Mouse (Mus musculus) lung, adult 18-20 months (tissue): ENCODE data around the gene Enox1.
A peak's percentile ranks its signal among the peaks of the same experiment; 100 is the strongest.

ENCODE experiments used
- DNase-seq, 2 experiments: peaks; one replicate each; pipeline ENCODE4 v3.0.0; 2022; ENCODE audit warnings: mixed read lengths in 2 of 2

Enox1 gene

DNA sequence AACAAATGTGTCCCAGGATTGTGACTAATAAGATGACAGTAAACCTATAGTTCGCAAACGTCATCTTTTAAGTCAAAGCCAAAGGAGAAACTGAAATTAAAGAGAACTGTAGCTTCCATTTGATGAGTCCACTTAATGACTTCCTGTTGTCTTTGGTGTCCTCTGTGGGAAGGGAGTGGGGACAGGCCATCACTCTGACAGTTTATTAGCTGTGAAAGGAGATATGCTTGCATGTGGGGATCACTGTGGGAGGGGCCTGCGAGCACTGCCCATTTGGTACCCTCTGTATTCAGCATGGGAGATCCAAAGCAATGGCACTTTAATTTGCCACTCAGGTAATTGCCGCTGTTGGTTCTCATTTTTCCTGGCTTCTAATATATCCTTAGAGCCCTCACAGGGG lies 122.6 kb downstream of the Enox1 start:
- DNase-seq: no peak

DNA sequence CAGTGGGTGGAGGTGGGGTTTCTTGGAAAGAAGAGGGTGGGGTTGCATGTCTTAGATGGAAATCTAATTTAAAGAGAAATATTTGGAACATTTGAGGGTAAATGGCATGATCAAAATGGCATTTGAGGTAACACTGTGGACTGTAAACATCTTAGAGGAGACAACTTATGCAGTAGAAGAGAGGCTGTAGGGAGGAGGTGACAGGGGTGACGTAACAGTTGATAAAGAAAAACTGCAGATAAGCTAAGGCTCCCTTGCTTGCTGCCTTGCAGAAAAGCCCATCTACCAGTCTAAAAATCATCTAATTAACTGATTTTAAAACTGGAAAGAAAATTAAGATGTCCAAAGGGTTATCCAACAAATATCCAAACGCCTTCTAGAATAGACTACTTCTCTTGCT lies 123.9 kb downstream of the Enox1 start:
- DNase-seq: no peak

DNA sequence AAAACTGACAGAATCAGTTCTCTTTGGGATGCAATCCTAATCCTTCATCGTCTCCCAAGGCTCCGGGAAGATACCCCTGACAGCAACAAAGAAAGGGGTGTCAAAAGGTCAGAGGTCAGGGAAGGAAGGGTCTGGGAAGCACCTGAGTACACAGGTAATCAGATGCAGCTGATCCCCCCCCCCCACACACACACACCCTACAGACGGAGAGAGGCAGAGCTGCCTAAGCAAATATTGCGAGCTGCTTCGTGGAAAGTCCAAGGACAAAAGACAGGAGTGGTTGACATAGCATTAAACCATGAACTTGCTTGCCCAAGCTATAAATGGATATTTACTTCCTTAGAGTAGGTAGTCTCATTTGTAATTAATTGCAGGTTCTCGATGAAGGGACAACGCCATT lies 124.3 kb downstream of the Enox1 start:
- no peak for DNase-seq

DNA sequence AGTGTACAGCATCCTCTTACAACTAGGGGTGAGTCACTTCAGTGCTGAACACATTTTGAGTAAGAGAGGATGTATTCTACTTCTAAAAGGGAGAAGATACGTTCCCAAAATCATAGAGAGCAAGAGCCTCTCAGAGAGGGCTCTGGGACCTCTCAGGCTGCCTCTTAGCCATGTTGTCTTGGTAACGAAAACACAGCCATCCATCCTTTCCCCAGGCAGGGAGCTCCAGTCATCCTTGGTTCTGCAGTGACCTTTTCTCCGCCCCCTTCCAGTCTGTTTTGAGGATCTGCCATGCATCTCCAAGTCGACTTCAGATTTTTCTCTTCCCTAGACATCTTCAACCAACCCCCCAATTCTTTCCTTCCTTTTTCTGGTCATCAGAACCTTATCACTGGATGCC lies 127.4 kb downstream of the Enox1 start:
- DNase-seq: no peak

DNA sequence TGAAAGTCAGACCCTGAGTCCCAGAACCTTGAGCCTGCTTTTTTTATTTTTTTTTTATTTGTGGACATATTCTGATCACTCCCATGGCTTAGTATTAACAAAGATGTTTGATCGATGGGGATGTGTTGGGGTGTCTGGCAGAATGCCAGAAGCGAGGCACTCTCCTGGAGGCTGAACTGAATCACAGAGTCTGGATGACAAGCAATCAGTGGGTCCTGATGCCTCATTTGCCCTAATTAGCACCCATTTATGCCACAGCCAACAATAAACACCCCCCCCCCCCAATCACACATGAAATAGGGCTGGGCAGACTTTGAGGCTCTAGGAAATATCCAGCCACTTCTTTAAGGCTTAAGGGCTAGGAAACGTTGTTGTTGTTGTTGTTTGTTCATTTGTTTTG lies 128.9 kb downstream of the Enox1 start:
- DNase-seq: no peak

DNA sequence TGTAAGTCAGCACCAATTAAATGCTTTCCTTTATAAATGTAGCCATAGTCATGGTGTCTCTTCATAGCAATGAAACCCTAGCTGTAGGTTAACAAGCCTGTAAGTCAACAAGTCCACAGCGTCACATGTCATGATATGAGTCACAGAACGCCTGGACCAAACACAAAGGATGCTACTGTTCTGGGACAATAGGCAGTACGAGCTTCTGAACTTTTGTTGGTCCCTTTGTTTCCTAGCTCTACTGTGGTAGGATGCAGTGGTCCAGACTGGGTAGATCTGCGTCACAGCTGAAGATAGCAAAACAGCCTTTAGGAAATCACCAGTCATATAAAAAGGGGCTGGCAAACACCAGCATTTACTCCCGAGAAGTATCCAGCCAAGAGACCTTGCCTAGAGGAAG lies 135.2 kb downstream of the Enox1 start:
- DNase-seq: no peak

DNA sequence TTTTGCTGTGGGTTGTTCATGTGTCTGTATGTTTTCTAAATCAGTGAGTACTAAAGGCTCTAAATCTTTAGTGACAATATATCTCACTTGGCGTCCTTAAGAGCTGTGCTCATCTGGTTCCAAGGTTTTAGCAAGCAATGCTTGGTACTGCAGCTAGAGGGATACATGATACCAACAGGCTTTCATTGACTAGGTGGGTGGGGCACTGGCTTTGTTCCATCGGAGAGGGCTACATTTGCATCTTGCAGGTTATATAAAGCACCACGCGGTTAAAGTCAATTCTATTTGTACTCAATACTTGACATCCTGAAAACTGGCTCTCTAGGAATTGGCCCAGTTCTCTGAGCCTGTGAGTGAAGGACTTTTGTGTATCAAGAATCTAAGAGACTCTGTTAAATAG lies 140.5 kb downstream of the Enox1 start:
- no peak for DNase-seq

DNA sequence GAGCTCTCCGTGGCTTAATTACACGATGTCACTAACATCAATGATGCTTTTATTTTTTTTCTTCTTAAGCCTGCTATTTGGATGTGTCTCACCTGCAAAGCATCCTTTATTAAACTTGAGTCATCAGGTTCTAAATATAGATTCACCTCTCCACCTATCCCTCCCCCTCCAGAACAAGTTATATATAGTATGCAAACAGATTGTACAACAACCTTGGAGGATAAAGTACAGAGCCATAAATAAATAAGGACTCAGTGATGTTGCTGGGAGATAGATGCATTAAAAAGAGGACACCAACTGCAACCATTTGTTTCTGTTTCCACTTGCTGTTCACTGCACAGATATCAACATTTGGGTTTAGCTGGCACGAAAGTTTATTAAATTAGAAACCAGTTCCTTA lies 141.8 kb downstream of the Enox1 start:
- no peak for DNase-seq

DNA sequence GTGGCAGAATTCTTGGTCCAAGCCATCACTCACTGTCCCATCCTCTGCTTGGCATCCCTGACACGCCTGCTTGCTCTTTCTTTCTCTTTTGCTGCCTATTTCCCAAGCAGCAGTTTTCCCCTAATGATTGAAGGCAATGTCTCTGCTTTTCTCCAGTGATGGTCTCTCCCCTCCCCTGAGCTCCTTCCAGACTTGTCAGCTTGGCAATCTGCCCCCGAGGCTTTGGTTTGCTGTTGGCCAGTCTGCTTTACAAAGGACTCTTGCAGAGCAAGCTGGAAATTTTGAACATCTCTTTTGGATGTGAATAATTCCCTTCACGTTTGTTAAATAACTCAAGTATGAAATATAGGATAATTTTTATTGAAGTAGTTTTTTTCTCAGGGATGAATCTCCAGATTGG lies 153.0 kb downstream of the Enox1 start:
- DNase-seq: no peak

DNA sequence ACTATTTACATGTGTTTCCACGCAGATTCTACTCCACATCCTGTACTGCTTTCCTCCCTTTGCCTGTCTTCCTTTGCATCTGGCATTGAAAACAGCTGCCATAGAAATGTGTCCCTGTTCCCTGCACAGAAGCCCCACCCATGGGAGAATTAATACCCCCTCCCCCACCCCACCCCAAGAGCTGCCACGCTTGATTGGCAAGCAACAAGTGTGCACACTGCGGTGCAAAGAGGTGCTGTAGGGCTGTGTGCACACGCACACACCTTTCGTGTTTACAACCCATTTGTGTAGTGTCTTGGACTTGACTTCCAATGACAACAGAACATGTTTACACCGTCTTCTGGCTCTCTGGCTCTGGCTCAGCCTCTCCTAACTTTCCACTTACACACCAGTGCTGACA lies 154.9 kb downstream of the Enox1 start:
- DNase-seq: no peak

DNA sequence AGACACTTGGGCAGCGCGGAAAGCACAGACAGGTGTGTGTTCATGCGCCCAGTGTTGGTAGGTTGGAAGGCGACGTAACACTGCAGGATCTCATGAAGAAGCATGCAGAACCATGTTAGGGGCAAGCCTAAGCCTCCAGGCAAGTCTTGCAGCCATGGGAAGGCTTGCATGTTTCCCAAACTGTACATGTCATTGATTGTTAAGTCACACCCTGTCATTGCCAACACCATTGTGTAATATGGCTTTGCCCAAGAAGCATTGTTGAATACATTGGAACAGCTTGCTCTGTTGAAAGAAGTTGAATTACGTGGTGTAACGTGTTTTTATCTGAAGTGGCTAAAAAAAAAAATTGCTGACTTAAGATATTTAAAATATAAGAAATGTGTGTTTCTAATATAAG lies 162.8 kb downstream of the Enox1 start:
- no peak for DNase-seq

DNA sequence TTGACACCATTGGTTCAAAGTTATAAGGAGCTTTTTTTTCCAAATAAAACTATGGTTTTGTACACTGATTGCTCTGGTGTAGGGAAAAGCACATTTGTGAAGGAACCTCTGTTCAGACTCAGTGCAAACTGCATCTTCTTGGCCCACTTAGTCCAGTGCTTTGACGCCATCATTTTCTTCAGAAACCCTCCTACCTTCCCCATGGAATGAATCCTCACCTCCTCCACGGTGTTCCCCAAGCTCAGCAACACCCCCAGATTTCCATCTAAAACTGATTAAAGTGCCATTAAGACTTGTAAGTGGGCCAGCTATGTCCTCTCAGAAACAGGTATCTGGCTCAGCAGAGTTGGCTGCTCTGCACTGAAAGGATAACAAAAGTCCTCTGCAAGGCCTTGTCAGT lies 167.8 kb downstream of the Enox1 start:
- no peak for DNase-seq

DNA sequence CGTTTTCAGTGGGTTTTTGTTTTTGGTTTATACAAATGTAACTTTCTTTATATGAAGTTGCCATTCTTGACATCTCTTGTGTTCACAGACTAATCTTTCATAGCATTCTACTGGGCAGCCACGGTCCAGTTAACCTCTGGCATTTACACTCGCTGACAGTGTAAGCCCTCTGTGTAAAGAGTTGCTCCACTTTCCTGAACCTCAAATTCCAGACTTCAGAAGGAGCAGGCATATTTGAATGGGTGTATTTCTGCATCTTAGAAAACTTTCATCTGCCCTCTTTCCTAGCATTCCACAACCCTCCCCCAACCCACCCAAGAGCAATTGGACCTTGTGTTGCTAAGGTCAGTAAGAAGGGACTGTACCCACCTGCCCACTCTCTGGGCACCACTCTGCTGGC lies 171.1 kb downstream of the Enox1 start:
- DNase-seq: no peak

DNA sequence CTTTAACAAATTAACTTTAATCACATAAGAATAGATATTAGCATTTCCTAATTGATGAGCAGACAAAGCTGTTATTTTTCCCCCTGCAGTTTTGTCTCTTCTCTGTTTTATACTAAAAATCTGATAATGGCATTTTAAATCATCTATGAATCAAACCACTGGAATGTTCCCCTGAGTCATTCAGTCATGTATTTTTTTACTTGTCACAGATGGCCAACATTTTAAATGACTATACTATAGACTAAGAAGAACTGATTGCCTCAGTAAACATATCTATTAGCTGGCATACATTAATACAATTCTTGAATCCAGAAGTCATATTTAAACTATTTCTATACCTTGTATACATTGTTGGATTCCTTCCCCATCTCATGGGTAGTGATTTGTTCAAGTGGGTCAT lies 173.2 kb downstream of the Enox1 start:
- no peak for DNase-seq

DNA sequence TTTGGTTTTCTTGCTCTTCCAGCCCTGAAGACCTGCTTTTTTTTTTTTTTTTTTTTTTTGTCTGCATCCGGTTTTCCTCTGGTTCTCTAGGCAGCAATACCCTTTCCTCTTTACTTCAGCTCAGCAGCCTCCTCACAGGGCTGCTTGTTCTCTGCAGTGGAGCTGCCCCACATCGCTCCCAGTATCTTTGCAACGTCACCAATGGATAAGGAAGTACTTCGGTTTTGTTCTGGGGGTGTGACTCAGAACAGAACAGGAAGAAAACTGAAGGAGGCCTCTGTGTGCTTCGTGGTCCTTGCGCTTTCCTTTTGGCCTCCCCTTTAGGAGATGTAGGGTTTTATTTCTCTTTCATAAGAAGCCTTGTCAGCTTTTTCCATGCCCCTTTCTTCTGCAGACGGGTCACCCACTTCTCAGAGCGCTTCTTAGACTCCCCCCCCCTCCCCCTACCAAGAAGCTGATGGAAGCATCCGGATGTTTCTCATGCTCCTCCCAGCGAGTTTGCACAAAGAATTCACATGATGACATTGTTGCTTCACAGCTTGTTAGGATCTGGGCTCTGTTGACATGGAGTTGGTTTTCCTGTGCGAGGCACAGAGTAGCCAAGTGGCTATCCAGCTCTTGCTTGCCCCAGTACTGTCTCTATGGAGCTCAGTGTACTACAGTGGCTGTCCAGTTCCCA lies 187.2 kb downstream of the Enox1 start:
- DNase-seq: peak in 1 of 2 experiments; percentile 17

DNA sequence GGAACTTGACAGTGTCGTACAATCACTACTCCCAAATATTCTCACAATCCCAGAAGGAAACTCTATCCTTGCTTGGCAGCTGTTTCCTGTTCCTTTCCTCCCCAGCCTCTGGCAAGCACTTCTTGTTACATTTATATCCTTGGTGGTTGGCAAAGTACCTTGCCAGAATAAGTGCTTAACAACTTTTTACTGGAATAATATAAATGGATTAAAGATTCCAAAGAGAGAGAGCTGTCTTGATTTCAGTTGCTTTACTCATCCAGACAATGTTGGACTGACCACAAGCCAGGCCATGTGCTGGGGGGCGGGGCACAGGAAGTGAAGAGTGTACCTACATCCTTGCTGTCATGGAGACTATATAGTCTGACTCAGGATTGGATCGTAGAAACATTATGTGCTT lies 189.7 kb downstream of the Enox1 start:
- DNase-seq: no peak

DNA sequence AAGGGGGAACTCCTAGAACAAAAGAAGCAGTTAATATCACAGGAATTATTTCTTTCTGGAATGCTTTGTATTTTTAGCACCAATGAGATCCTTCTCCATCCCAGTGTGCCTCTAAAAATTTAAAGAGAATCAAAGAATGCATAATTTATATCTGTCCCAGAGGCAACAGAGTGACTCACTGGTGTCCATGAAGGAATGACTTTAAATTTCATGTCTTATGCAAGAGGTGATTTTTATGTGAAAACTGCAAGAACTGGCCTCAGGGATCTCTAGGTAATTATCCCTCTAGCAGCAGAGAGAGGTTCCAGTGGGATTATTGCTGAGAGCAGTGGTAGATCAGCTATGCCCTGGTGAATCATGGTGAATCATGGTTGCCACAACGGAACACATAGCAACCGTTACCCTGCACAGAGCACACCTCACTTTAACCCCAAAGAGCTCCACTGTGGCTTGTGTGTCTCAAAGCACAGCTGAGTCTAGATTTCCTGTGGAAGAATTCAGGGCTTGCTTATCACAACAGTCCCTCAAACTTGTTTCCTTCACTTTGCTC lies 195.3 kb downstream of the Enox1 start:
- no peak for DNase-seq

DNA sequence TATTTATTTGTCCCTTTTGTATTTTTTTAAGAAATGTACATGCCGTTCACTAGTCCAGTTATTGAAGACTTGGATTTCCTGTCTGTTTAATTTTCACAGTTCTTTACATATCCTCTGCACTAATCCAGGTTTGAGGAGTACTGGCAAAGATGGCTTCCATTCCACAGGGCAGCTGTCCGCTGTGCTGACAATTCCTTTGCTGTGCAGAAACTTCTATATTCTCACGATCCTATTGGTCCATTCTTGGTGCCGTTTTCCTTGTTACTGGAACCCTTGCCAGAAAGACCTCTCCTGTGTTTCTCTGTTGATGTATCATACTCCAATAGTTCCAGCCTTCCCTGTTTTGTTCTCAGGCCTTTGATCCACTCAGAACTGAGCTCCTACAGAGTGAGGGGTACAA lies 206.1 kb downstream of the Enox1 start:
- DNase-seq: no peak

DNA sequence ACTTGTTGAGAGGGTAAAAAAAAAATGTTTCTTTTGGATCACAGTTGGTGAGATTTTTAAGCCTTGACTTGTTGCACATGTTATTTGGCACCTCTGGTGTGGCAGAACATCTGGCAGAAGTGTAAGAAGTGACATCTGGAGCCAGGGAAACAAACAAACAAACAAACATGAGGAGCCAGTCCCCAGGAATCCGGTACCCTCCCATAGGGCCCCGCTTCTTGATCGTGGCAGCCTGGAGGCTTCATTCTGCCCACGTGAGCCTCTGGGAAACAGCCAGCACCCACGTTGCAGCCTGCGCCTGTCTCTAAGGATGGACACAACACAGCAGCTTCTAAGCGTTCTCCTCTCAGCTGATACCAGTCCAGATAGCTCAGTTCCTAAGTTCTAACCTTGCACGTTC lies 211.8 kb downstream of the Enox1 start:
- DNase-seq: no peak

DNA sequence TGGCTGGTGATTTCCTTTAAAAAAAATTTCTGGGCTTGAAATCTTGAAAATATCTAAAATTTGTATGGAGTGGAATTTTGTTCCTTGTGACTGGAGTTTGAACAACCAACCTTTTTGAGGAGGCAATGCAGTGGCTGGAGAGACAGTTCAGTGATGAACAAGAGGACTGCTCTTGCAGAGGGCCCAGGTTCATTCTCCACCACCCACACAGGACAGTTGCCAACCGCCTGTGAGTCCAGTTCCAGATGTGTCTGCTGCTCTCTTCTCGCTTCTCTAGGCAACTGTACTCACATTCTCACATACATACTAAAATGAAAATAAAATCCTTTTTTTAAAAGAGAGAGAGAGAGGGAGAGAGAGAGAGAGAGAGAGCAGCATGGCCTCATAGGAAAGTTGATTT lies 212.5 kb downstream of the Enox1 start:
- no peak for DNase-seq

DNA sequence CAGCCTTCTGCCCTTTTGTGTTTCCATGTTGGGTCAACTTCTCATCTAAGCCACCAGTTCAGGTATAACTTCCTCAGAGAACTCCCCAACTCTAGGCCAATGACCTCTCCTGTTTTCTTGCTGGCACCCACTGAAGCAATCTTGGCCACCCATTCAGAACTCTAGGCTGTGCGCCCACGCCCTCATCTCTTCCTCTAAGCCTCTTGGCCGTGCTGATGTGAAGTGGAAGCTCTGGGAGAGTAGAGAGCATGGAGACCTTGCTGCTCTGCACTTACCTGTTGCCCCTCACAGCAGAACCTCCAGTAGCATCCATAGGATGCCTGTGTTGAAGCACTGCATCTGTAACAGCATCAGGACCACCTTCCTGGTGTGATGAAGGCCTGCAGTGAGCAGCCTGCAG lies 214.0 kb downstream of the Enox1 start:
- no peak for DNase-seq

DNA sequence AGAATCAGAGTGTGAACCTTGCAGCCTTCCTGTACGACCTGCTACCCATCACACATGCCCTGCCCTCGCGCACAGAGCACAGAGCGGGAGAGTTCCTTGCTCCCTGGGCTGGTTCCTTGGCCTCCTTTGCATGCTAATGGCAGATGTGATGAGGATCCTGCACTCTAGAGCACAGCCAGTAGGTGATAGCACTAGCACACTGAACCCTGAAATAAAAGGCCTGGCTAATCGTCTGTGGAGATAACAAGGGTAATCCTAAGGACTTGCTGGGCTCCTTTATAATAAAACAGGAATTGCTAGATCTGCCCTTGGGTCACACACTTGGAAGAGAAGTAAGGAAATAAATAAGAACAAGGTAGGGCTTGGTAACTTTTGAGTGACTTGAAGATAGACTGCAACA lies 215.4 kb downstream of the Enox1 start:
- DNase-seq: no peak

DNA sequence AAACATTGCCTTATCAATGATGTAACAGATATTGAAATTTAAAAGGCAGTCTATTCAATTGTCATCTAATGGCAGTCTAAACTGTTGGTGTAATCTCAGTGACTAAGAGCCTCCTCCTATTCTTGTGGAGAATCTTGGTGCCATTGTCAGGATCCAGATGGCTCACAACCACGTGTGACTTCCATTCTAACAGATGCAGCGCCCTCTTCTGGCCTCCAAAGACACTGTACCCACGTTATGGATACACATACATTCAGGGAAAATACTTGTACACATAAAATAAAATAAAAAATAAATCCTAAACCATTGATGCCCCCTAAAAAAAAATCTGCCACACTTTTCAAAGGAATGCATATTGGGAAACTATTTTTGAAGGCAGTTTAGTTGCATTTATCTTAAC lies 216.6 kb downstream of the Enox1 start:
- no peak for DNase-seq

DNA sequence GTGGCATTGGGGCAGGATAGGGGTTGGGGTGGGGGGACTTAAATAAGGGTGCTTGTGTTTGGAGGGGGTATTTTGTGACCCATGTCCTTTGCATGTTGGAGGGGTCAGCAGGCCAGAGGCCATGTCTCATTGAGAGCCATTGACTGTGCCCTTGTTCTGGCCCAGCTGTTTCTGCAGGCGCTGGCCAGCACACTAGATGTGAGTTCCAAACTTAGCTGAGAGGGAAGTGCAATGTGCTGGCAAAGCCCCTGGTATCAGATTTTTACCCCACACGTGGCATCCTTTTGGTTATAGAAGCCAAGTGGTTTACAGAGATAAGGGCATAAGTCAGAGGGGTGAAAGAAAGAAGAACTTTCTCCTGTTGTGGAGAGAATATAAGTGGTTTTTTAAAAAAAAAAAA lies 218.5 kb downstream of the Enox1 start:
- DNase-seq: no peak

DNA sequence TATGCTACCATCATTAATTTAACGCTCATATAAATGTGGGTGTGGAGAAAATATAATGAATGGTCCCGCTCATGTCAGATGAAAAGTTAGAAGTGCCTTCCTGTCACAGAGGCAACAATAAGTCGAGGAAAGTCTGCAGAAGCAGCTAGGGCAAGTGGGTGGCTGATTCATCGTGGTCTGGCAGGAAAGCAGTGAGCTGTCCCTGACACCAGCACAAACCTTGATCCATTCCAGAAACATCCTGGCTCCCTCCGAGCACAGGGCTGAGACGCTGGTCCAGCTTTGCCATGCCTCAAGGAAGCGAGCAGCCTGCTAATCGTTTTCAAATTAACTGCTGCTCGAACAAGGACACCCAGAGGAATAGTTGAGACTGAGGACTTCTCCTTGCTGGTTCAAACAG lies 219.1 kb downstream of the Enox1 start:
- no peak for DNase-seq
